Mouse (Mus musculus) neural tube, embryonic 14.5 days (tissue): ENCODE data around the gene Cyb561. TPM values are rescaled to one million over a fixed set of nuclear protein-coding genes. Genes with fewer than 3 reads are reported as not detected.

Source experiments
- ATAC-seq: fragments of 200-750 bp; cut with Nextera tagmentation; 2 replicates; pipeline ENCODE4 v1.8.0; 2017; ENCODE audit warnings: low read depth, mild to moderate bottlenecking, moderate TSS enrichment, moderate library complexity
- H3K27ac ChIP-seq: fragments of 300-500 bp; sonication (generic); 2 replicates; pipeline ENCODE4 v1.5.1; 2014; ENCODE audit warnings: low read depth, mild to moderate bottlenecking, control low read depth, low read length, moderate library complexity, mixed read lengths
- H3K27me3 ChIP-seq: fragments of 300-500 bp; sonication (generic); 2 replicates; pipeline ENCODE4 v1.6.1; 2014; ENCODE audit warnings: low read length; ENCODE audit not compliant: control insufficient read depth, insufficient read depth
- H3K36me3 ChIP-seq: fragments of 300-500 bp; sonication (generic); 2 replicates; pipeline ENCODE4 v1.6.1; 2014; ENCODE audit warnings: low read length, mixed read lengths; ENCODE audit not compliant: control insufficient read depth, insufficient read depth
- H3K4me1 ChIP-seq: fragments of 300-500 bp; sonication (generic); 2 replicates; pipeline ENCODE4 v1.6.1; 2014; ENCODE audit warnings: low read length; ENCODE audit not compliant: control insufficient read depth, insufficient read depth
- H3K4me2 ChIP-seq: fragments of 300-500 bp; sonication (generic); 2 replicates; pipeline ENCODE4 v1.6.1; 2014; ENCODE audit warnings: mild to moderate bottlenecking, low read depth, low read length, control low read depth
- H3K4me3 ChIP-seq: fragments of 300-500 bp; sonication (generic); 2 replicates; pipeline ENCODE4 v1.5.1; 2014; ENCODE audit warnings: low read depth, low read length, control low read depth, mixed read lengths
- H3K9ac ChIP-seq: fragments of 300-500 bp; sonication (generic); replicated peaks from 2 replicates; pipeline ENCODE4 v1.6.1; 2014; ENCODE audit warnings: low read depth, mild to moderate bottlenecking, control low read depth, low read length, mixed read lengths
- H3K9me3 ChIP-seq: fragments of 300-500 bp; sonication (generic); 2 replicates; pipeline ENCODE4 v1.6.1; 2016; ENCODE audit warnings: low read length; ENCODE audit not compliant: control insufficient read depth
- WGBS: fragments of 180-500 bp; shearing (Covaris S2); extraction: QIAGEN DNeasy Blood & Tissue Kit; methylation state at CpG from one replicate; pipeline ENCODE4 v1.1.7; 2014; 5-methylcytosine and 5-hydroxymethylcytosine counted together
- polyA plus RNA-seq: library from polyadenylated mRNA; unstranded; fragments of >200 nt; fragmentation: Nextera tagmentation; extraction: Ambion mirVana; gene quantifications from 2 replicates; pipeline ENCODE4 v1.2.1, GENCODE M21; 2014

Gene Cyb561
- polyA plus RNA-seq, 1 experiment from 2014 or later, result 38.1 TPM

DNA sequence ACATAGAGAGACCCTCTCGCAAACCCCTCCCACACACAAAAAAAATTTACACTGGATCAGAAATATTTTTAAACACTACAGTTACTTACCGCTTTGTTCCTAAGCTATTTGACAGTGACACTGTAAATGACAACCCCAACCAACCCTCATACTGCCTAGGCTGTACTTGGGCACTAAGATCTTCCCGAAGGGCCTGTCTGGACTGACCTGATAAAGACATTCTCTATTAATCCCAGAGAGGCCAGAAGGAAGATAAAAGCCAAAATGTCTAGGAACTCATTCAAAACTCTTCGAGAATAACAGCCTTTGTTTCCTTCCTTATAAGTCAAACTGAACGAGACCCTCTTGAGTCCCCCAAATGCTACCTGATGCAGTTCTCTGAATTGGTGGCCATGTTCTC is 31.9 kb downstream of the Cyb561 start:
- ATAC-seq, result no peak
- Histone ChIP-seq H3K9me3 (no peaks in the 10 kb centered on the region), H3K27ac (no peak overlapping the region), H3K9ac (no peak overlapping the region), H3K4me1 (no peaks in the 10 kb centered on the region), H3K4me2 (no peak overlapping the region), H3K36me3 (peaks cover 48% of the 10 kb centered on the region), H3K27me3 (no peaks in the 10 kb centered on the region), H3K4me3 (no peak overlapping the region)
- WGBS, result 96% methylated on average over 5 of the region's 5 CpGs

DNA sequence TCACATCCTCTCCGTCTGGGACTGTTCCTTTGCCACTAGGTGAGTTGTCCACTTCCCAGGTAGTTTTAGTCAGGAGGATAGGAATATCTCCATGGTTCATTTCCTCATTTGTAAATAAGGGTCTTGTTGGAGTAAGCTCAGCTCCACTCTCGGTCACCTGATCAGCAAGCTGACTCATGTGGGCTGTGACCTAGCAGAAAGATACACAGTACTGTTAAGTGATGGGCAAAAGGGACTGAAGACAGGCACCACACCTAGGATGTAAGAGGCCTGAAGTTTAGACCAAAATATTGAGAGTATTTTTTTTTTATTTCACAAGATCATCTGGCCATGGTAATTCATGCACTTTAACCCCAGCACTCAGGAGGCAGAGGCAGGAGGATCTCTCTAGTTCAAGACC is 32.3 kb downstream of the Cyb561 start:
- ATAC-seq, result no peak
- Histone ChIP-seq H3K9me3 (no peaks in the 10 kb centered on the region), H3K4me1 (no peaks in the 10 kb centered on the region), H3K9ac (no peak overlapping the region), H3K4me2 (no peak overlapping the region), H3K36me3 (peaks cover 52% of the 10 kb centered on the region), H3K4me3 (no peak overlapping the region), H3K27me3 (no peaks in the 10 kb centered on the region), H3K27ac (no peak overlapping the region)
- WGBS, result 90% methylated on average over 2 of the region's 2 CpGs

- Histone ChIP-seq H3K4me1 (no peaks in the 10 kb centered on the region), H3K9me3 (no peaks in the 10 kb centered on the region), H3K36me3 (peaks cover 52% of the 10 kb centered on the region), H3K4me2 (no peak overlapping the region), H3K4me3 (no peak overlapping the region), H3K9ac (no peak overlapping the region), H3K27me3 (no peaks in the 10 kb centered on the region), H3K27ac (no peak overlapping the region)
- ATAC-seq, result no peak
- WGBS, result 82% methylated on average over 3 of the region's 3 CpGs
Observed at GRCm38 (mm10) chr11:105920098-105920785, 32.9 kb downstream of the Cyb561 start.

GRCm38 (mm10) chr11:105913580-105913979 is 39.6 kb downstream of the Cyb561 start:
- H3K9me3 ChIP-seq, result no peaks in the 10 kb centered on the region
- H3K27me3 ChIP-seq, result no peaks in the 10 kb centered on the region
- no peak overlapping the region for H3K27ac ChIP-seq
- ATAC-seq, result no peak
- 60% methylated on average over 5 of the region's 5 CpGs for WGBS
- no peaks in the 10 kb centered on the region for H3K4me1 ChIP-seq
- H3K4me2 ChIP-seq, result no peak overlapping the region
- no peak overlapping the region for H3K9ac ChIP-seq
- H3K4me3 ChIP-seq, result no peak overlapping the region
- peaks cover 36% of the 10 kb centered on the region; the same call in 1 of the 2 replicates for H3K36me3 ChIP-seq

- H3K4me3 ChIP-seq, result no peak overlapping the region
- peaks cover 32% of the 10 kb centered on the region; the same call in 1 of the 2 replicates for H3K36me3 ChIP-seq
- H3K27ac ChIP-seq, result no peak overlapping the region
- no peaks in the 10 kb centered on the region for H3K4me1 ChIP-seq
- H3K9me3 ChIP-seq, result no peaks in the 10 kb centered on the region
- H3K9ac ChIP-seq, result no peak overlapping the region
- WGBS, result 35% methylated on average over 4 of the region's 4 CpGs
- peak; percentile 54; the same call in 1 of the 2 replicates for ATAC-seq
- no peaks in the 10 kb centered on the region for H3K27me3 ChIP-seq
- no peak overlapping the region for H3K4me2 ChIP-seq
Observed at GRCm38 (mm10) chr11:105911592-105912375, 41.4 kb downstream of the Cyb561 start.

- Histone ChIP-seq H3K27me3 (no peaks in the 10 kb centered on the region), H3K4me2 (no peak overlapping the region), H3K4me1 (no peaks in the 10 kb centered on the region), H3K27ac (no peak overlapping the region), H3K9ac (no peak overlapping the region), H3K4me3 (no peak overlapping the region), H3K36me3 (peaks cover 25% of the 10 kb centered on the region; the same call in 1 of the 2 replicates), H3K9me3 (no peaks in the 10 kb centered on the region)
- 0 out of 2 replicates have a peak, but pooled peaks have one; percentile 34 for ATAC-seq
Observed at GRCm38 (mm10) chr11:105911149-105911548, 42.0 kb downstream of the Cyb561 start.

- Histone ChIP-seq H3K27ac (no peak overlapping the region), H3K4me2 (no peak overlapping the region), H3K9me3 (no peaks in the 10 kb centered on the region), H3K9ac (no peak overlapping the region), H3K4me3 (no peak overlapping the region), H3K36me3 (peaks cover 25% of the 10 kb centered on the region; the same call in 1 of the 2 replicates), H3K4me1 (no peaks in the 10 kb centered on the region), H3K27me3 (no peaks in the 10 kb centered on the region)
- WGBS, result 18% methylated on average over 2 of the region's 2 CpGs
- no peak for ATAC-seq
Observed at GRCm38 (mm10) chr11:105909617-105910016, 43.5 kb downstream of the Cyb561 start.

DNA sequence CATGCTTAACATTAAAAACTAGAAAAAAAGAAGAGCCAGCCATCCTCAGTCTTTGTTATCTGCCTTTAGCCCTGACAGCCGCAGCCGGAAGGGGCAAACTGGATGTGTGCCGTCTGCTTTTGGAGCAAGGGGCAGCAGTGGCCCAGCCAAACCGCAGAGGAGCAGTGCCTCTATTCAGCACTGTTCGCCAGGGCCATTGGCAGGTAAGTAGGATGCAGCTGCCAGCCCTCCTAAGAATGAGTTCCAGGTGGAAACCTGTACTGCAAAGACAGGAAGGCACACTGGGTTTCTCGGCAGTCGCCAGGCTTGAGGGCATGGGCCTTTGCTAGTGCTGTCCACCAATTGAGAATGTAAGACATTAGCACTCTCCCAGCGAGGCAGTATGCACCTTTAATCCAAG is 44.2 kb downstream of the Cyb561 start:
- peaks cover 20% of the 10 kb centered on the region; the same call in 1 of the 2 replicates for H3K36me3 ChIP-seq
- no peak overlapping the region for H3K9ac ChIP-seq
- no peak overlapping the region for H3K4me3 ChIP-seq
- H3K27ac ChIP-seq, result no peak overlapping the region
- H3K9me3 ChIP-seq, result no peaks in the 10 kb centered on the region
- WGBS, result 78% methylated on average over 8 of the region's 8 CpGs
- H3K27me3 ChIP-seq, result no peaks in the 10 kb centered on the region
- H3K4me1 ChIP-seq, result no peaks in the 10 kb centered on the region
- no peak overlapping the region for H3K4me2 ChIP-seq
- ATAC-seq, result no peak

DNA sequence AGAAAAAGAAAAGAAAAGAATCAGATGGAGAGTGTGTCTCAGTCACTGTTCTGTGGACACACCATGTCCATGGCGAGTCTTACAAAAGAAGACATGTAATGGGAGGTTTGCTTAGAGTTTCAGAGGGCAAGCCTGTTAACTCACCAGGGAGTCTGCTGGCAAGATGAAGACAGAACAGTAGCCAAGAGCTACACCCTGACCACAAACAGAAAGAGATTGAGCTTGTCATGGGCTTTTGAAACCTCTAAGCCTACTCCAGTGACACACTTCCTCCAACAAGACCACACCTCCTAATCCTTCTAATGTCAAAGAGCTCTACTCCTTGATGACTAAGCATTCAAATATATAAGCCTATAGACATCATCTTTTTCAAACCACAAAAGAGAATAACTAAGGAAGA is 45.8 kb downstream of the Cyb561 start:
- Histone ChIP-seq H3K27ac (no peak overlapping the region), H3K4me2 (no peak overlapping the region), H3K9me3 (no peaks in the 10 kb centered on the region), H3K27me3 (no peaks in the 10 kb centered on the region), H3K36me3 (peaks cover 14% of the 10 kb centered on the region; the same call in 1 of the 2 replicates), H3K4me3 (no peak overlapping the region), H3K9ac (no peak overlapping the region), H3K4me1 (no peaks in the 10 kb centered on the region)
- no peak for ATAC-seq
- 77% methylated on average over 1 of the region's 1 CpGs for WGBS
